Mouse (Mus musculus) left cerebral cortex, adult 2 months (tissue): ENCODE data around the gene Inha. TPM values are rescaled to one million over a fixed set of nuclear protein-coding genes. Genes with fewer than 3 reads are reported as not detected.

Experiments used
- DNase-seq, 2 experiments: peaks; one replicate each; pipeline ENCODE4 v3.0.0; 2021 to 2022; ENCODE audit warnings: low spot score in 2 of 2, mixed read lengths in 1 of 2; ENCODE audit errors: extremely low spot score in 1 of 2
- H3K27ac ChIP-seq: fragments of 200-600 bp; 2 replicates; pipeline ENCODE4 v1.8.1; 2022
- H3K4me3 ChIP-seq: fragments of 200-600 bp; 2 replicates; pipeline ENCODE4 v1.8.1; 2022
- CTCF ChIP-seq: fragments of 200-600 bp; IDR thresholded peaks from 2 replicates; pipeline ENCODE4 v1.8.1; 2022; ENCODE audit warnings: antibody characterized with exemption, mild to moderate bottlenecking, moderate library complexity
- intact Hi-C: fragments of 180-260 bp; cut with DNase I; formaldehyde crosslinking; loops from one replicate; pipeline ENCODE4 v1.15.1; 2025
- total RNA-seq, 2 experiments: library from RNA; stranded (reverse); gene quantifications; 2 replicates each; pipeline ENCODE4 v1.2.3; 2021

Gene Inha
- total RNA-seq, 2 experiments from 2014 or later = 24.8 to 30.1 TPM

DNA sequence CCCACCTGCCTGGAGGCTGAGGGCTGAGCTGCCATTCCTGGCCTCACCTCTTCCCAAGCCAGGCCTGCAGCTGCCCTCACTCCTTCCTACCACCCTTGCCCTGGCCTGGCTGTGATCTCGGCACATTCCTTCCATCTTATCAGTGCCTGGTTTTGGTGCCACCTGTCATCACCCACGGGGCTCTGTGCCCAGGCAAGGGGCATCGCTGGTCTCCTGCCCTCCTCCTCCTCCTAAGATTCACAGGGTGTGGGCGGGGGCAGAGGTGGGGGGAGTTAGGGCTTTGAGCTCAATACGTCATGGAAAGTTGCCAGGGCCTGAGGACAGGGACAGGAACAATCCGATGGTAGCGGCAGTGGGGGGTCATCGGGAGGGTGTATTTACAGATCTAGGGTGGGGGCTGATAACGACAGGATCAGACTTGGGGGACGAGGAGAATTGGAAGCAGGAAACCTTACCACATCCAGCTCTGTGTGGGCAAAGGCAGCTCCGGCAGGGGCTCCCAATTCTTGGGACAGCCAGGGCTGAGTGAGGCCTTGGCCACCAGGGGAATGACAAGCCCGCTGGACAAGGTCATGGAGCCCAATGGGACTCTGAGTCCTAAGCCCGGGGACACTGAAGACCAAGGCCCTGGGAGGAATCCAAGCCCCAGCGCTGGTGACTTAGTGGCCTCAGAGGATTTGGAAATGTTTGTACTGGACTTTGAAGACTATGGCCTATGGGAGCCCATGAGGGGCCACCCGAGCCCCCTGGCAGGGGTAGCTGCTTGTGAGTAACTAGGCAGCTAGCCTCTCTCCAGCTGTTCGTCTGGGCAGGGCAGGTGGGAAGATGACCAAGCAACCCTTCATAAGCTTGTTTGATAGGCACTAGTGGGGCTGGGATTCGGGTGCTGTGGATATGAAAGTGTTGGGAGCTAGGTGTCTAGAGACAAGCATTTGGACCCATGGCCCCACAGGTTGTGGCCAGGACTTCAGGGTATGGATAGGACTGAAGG, 42.7 kb downstream of the Inha start:
- intact Hi-C loops = loop anchor here (5.0 kb wide), 1 partner anchor 42 kb away; the partner anchor contains the start of genes Inha and Obsl1
- Histone ChIP-seq H3K4me3 (no peak overlapping the region), H3K27ac (peak overlapping the region; percentile 32; the same call in 1 of the 2 replicates)
- no peak for DNase-seq
- TF ChIP-seq CTCF = no peak

DNA sequence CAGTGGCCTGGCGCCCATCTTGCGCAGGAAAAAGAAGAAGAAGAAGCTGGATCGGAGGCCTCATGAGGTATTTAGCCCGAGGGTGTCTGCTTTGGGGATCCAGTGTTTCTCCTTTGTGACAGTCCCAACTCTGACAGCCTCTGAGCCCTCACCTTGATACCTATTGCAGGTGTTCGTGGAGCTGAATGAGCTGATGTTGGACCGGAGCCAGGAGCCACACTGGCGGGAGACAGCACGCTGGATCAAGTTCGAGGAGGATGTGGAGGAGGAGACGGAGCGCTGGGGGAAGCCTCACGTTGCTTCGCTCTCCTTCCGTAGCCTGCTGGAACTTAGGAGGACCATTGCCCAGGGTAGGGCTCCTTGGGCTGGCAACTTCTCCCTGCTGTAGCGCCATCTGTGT, 43.7 kb downstream of the Inha start:
- H3K27ac ChIP-seq = no peak overlapping the region
- intact Hi-C loops = no loop called here
- no peak for DNase-seq
- H3K4me3 ChIP-seq = no peak overlapping the region
- no peak for TF ChIP-seq CTCF

DNA sequence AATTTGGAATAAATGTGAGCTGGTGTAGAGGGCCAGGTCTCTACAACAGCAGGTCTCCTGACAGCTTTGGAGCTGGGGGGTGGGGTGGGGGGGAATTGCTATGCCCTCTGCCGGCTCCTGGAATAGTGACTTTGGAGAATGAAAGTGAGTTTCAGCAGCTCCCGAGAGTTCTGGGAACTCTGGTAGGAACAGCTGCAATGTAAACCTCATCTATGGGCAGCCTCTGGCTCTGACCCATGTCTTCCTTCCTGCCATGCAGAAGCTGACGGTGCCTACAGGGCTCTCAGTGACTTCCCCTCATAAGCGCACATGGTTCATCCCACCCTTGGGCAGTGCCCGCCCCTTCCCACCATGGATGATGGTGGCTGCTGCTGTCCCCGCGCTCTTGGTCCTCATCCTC, 48.8 kb downstream of the Inha start:
- TF ChIP-seq CTCF = no peak; the same call in 1 of the 2 replicates
- intact Hi-C loops = loop anchor here (1.0 kb wide), 1 partner anchor 33 kb away; no protein-coding TSS in a partner anchor
- no peak overlapping the region for H3K4me3 ChIP-seq
- peak overlapping the region; percentile 45; the same call in 1 of the 2 replicates for H3K27ac ChIP-seq
- no peak for DNase-seq

DNA sequence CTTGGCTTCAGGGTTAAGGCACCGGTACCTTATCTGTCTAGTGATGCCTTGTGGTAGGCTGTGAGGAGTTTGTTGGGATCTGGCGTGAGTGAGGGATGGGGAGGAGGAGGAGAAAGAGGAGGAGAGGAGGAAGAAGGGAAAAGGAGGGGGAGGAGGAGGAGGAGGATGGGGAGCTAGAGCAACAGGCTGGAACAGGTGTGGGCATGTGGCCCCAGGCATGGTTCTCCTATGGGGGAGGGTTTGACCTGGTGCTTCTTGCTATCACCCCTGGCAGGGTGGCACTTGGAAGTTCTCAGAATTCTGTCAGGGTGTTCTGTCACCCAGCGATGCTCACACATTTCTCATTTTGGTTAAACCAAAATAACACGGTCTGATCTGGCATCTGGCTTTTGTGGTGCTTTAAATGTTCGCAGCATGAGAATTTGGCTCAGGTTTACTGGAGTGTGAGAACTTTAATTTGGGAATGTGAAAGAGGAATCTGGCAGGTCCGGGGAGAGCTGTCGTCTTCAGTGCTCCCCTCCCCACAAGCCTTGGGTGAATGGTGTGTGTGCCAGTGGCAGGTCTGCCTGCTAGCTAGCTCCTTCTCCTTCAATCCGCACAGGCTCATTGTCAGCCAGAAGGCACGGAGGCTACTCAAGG, 49.4 kb downstream of the Inha start:
- TF ChIP-seq CTCF = no peak
- intact Hi-C loops = loop anchor here (1.0 kb wide), 1 partner anchor 32 kb away; no protein-coding TSS in a partner anchor
- peak overlapping the region; percentile 73 for H3K27ac ChIP-seq
- DNase-seq = no peak
- H3K4me3 ChIP-seq = no peak overlapping the region

DNA sequence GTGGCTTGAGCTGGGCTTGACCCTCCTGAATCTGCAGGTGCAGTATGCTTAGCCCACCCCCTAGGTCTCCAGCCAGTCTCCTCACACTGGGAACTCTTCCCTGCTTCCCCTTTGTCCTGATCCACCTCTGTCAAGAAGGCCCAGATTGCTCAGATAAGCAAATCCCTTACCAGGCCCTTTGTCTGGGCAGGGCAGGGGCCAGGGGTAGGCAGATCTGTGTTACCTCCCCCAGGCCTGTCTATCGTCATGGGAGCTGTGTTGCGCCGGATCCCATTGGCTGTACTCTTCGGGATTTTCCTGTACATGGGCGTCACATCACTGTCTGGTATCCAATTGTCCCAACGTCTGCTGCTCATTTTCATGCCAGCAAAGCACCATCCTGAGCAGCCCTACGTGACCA, 50.2 kb downstream of the Inha start:
- no peak for TF ChIP-seq CTCF
- intact Hi-C loops = no loop called here
- H3K27ac ChIP-seq = peak overlapping the region; percentile 73

DNA sequence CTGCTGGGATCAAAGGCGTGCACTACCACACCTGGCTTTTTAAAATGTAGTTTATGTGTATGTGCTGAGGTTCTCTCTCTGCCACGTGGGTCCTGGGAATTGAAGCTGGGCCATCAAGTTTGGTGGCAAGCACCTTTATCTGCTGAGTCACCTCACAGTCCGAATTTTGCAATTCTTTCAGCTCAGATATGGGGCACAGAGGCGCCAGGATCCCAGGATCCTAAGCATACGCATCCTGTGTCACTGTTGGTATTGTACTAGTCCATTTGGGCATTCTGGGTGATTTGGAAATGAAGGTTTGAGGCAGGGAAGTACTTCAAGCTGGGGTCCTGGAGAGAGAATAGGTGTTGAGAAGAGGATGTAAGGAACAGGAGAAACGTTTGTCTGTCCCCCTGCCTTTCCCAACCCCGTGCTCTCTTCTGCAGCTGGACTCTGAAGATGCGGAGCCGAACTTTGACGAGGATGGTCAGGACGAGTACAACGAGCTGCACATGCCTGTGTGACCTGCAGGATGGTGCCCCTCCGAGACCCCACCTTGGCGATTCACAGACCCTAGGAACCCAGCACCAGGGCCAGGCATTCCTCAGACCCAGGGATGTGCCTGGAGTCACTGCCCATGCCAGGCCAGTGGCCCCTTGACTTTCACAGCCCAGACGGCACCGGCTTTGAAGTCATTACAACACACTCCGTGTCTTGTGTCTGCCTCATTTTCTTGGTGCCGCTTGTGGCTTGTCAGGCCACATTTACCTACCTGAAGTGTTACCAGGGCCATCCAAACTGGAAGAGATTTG, 51.7 kb downstream of the Inha start:
- intact Hi-C loops = loop anchor here (2.0 kb wide), 1 partner anchor 80 kb away; the partner anchor contains the start of genes Chpf and Tmem198
- no peak for DNase-seq
- Histone ChIP-seq H3K4me3 (no peak overlapping the region), H3K27ac (peak overlapping the region; percentile 84)
- TF ChIP-seq CTCF = no peak

More for the DNA sequence above, 50.2 kb downstream of the Inha start:
- no peak overlapping the region for H3K4me3 ChIP-seq
- DNase-seq = no peak

DNA sequence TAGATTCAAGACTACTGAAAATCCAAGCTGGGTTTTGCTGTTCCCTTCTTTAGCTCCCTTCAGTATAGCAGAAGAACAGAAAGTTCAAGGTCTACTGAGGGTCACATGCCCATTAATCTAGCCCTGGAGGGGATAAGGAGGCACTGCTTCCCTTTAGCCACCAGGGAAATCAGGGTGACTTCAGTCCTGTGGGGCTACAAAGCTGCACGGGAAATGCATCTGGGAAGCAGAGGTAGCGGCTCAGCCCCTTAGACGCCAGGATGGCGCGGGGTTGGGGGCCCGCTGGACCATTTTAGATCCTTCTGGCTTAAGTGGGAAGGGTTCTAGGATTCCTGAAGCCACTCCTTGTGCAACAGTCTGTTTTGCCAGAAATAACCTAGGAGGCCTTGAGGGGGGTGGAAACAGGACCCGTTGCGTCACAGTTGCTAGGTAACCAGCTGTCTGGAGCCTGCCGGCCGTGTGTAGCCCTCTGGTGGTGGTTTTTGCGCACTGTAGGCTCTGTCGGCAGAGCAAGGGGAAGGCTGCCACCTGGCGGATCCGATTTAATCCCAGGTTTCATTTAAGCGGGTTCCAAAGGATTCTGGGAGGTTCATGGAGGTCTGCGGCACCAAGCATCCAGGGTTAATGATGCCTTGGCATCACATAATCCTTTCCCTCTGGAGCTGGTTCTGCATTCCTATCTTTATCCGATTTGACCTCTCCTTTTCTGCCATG, 52.5 kb downstream of the Inha start:
- peak; percentile 99 for TF ChIP-seq CTCF
- intact Hi-C loops = loop anchor here (2.0 kb wide), 1 partner anchor 81 kb away; the partner anchor contains the start of genes Chpf and Tmem198
- peak; percentile 94 to 95 for DNase-seq
- H3K27ac ChIP-seq = peak overlapping the region; percentile 84
- H3K4me3 ChIP-seq = no peak overlapping the region

Other genes with a start within 250 kb of the Inha start
- 100 to 1,000 TPM; 507 to 550 TPM for gene Ptprn, start 242.6 kb upstream of the Inha start, total RNA-seq
- 100 to 1,000 TPM; 144 to 184 TPM for gene Resp18, start 228.7 kb upstream of the Inha start, total RNA-seq
- gene Dnpep, start 189.1 kb upstream of the Inha start, total RNA-seq = 10 to 100 TPM; 49.4 to 53.0 TPM
- 1 to 10 TPM in 1 of 2 experiments, under 1 TPM in 1; 0.77 to 1.7 TPM for gene Des, start 146.7 kb upstream of the Inha start, total RNA-seq
- 100 to 1,000 TPM; 199 to 215 TPM for gene Speg, start 131.8 kb upstream of the Inha start, total RNA-seq
- 10 to 100 TPM; 65.0 to 69.4 TPM for gene Gmppa, start 71.1 kb upstream of the Inha start, total RNA-seq
- gene Asic4, start 56.6 kb upstream of the Inha start, total RNA-seq = 10 to 100 TPM in 1 of 2 experiments, 1 to 10 TPM in 1; 8.7 to 13.2 TPM
- 10 to 100 TPM; 80.5 to 87.3 TPM for gene Chpf, start 27.8 kb upstream of the Inha start, total RNA-seq
- 100 to 1,000 TPM; 110 to 112 TPM for gene Tmem198, start 27.5 kb upstream of the Inha start, total RNA-seq
- 10 to 100 TPM; 29.3 to 29.8 TPM for gene Obsl1, start 625 bp upstream of the Inha start, total RNA-seq
- 10 to 100 TPM; 34.3 to 35.8 TPM for gene Stk11ip, start 14.5 kb downstream of the Inha start, total RNA-seq
- gene Slc4a3, start 39.2 kb downstream of the Inha start, total RNA-seq = 100 to 1,000 TPM; 180 to 185 TPM